Comparison of ENCODE assay signal across 18 mouse cellular contexts in genomic region chr10:91321226-91321625, GRCm38 (mm10).
"Had no signal": no experiment of that assay in that cellular context is flagged by ENCODE, and none has a peak within 500 bp of the region (broad histone marks: within the 10 kb centered on the region; RNA-seq: fewer than 3 reads in every experiment).

No protein-coding gene starts in this region.

- H3K4me3 ChIP-seq: hindbrain, embryonic 15.5 days; limb, embryonic 12.5 days; limb, embryonic 15.5 days; liver, embryonic 13.5 days; neural tube, embryonic 12.5 days; neural tube, embryonic 15.5 days; stomach, embryonic 15.5 days had no signal

- DNase-seq: left cerebral cortex, postnatal 4 days; liver, embryonic 13.5 days; lung, adult 2 months; lung, postnatal 14 days; lung, postnatal 4 days; midbrain, embryonic 14.5 days; right cerebral cortex, adult 18-20 months; right cerebral cortex, postnatal 14 days; right cerebral cortex, postnatal 4 days; thymus, postnatal 25 days had no signal

- H3K36me3 ChIP-seq: hindbrain, embryonic 15.5 days; limb, embryonic 12.5 days; limb, embryonic 15.5 days; liver, embryonic 13.5 days; neural tube, embryonic 12.5 days; neural tube, embryonic 15.5 days; stomach, embryonic 15.5 days had no signal

- H3K4me2 ChIP-seq: hindbrain, embryonic 15.5 days; limb, embryonic 12.5 days; limb, embryonic 15.5 days; liver, embryonic 13.5 days; midbrain, embryonic 11.5 days; neural tube, embryonic 12.5 days; neural tube, embryonic 15.5 days; stomach, embryonic 15.5 days had no signal

- H3K27me3 ChIP-seq: hindbrain, embryonic 15.5 days; limb, embryonic 12.5 days; limb, embryonic 15.5 days; liver, embryonic 13.5 days; neural tube, embryonic 12.5 days; neural tube, embryonic 15.5 days; stomach, embryonic 15.5 days had no signal

- H3K9ac ChIP-seq: hindbrain, embryonic 15.5 days; limb, embryonic 12.5 days; limb, embryonic 15.5 days; liver, embryonic 13.5 days; neural tube, embryonic 12.5 days; neural tube, embryonic 15.5 days; stomach, embryonic 15.5 days had no signal

- H3K27ac ChIP-seq: hindbrain, embryonic 15.5 days; kidney, postnatal 0 days; limb, embryonic 12.5 days; limb, embryonic 15.5 days; liver, embryonic 13.5 days; neural tube, embryonic 12.5 days; neural tube, embryonic 15.5 days; stomach, embryonic 15.5 days had no signal

- H3K4me1 ChIP-seq: hindbrain, embryonic 15.5 days; limb, embryonic 12.5 days; limb, embryonic 15.5 days; liver, embryonic 13.5 days; neural tube, embryonic 12.5 days; neural tube, embryonic 15.5 days; stomach, embryonic 15.5 days had no signal

- H3K9me3 ChIP-seq: hindbrain, embryonic 15.5 days; limb, embryonic 12.5 days; limb, embryonic 15.5 days; liver, embryonic 13.5 days; neural tube, embryonic 12.5 days; neural tube, embryonic 15.5 days; stomach, embryonic 15.5 days had no signal
